Mouse (Mus musculus): ENCODE data around the gene Hoxa5.

- TF ChIP-seq CTCF (IDR thresholded peaks at IDR 0.05; ENCODE audit: extremely low read depth, insufficient read depth, insufficient read length, insufficient replicate concordance), result no peak
- no peak for TF ChIP-seq POLR2A (IDR thresholded peaks at IDR 0.05; ENCODE audit: low read depth, low read length)
Measured at GRCm38 (mm10) chr6:52167736-52168161, 36.6 kb downstream of the Hoxa5 start.
